Mouse (Mus musculus) neural tube, embryonic 15.5 days (tissue): ENCODE measurements around the gene Dpf3. TPM values are rescaled to one million over a fixed set of nuclear protein-coding genes. Genes with fewer than 3 reads are reported as not detected.
A peak's percentile ranks its signal among the peaks of the same experiment; 100 is the strongest.

Experiments used
- ATAC-seq: fragments of 200-750 bp; cut with Nextera tagmentation; 2 replicates; pipeline ENCODE4 v1.8.0; 2017; ENCODE audit warnings: mild to moderate bottlenecking, moderate TSS enrichment, moderate library complexity; ENCODE audit not compliant: low FRiP score
- H3K27ac ChIP-seq: fragments of 300-500 bp; sonication (generic); replicated peaks from 2 replicates; pipeline ENCODE4 v1.5.1; 2015; ENCODE audit warnings: mild to moderate bottlenecking, inconsistent platforms
- H3K27me3 ChIP-seq: fragments of 300-500 bp; sonication (generic); replicated peaks from 2 replicates; pipeline ENCODE4 v1.6.1; 2015; ENCODE audit warnings: inconsistent platforms
- H3K36me3 ChIP-seq: fragments of 300-500 bp; sonication (generic); 2 replicates; pipeline ENCODE4 v1.6.1; 2015; ENCODE audit warnings: inconsistent platforms
- H3K4me1 ChIP-seq: fragments of 300-500 bp; sonication (generic); 2 replicates; pipeline ENCODE4 v1.6.1; 2015; ENCODE audit warnings: inconsistent platforms
- H3K4me2 ChIP-seq: fragments of 300-500 bp; sonication (generic); 2 replicates; pipeline ENCODE4 v1.6.1; 2015; ENCODE audit warnings: inconsistent platforms, mild to moderate bottlenecking, moderate library complexity
- H3K4me3 ChIP-seq: fragments of 300-500 bp; sonication (generic); replicated peaks from 2 replicates; pipeline ENCODE4 v1.5.1; 2015; ENCODE audit warnings: mild to moderate bottlenecking, inconsistent platforms
- H3K9ac ChIP-seq: fragments of 300-500 bp; sonication (generic); replicated peaks from 2 replicates; pipeline ENCODE4 v1.6.1; 2015; ENCODE audit warnings: mild to moderate bottlenecking, inconsistent platforms
- H3K9me3 ChIP-seq: fragments of 300-500 bp; sonication (generic); replicated peaks from 2 replicates; pipeline ENCODE4 v1.6.1; 2016; ENCODE audit warnings: inconsistent platforms
- WGBS: fragments of 180-500 bp; shearing (Covaris S2); methylation state at CpG from one replicate; pipeline ENCODE4 v1.1.7; 2015; ENCODE audit warnings: mixed read lengths; 5-methylcytosine and 5-hydroxymethylcytosine counted together
- polyA plus RNA-seq: library from polyadenylated mRNA; unstranded; fragments of >200 nt; fragmentation: Nextera tagmentation; extraction: Ambion mirVana; gene quantifications from 2 replicates; pipeline ENCODE4 v1.2.1, GENCODE M21; 2015

Dpf3 gene
- polyA plus RNA-seq = 14.0 and 15.5 TPM in 2 replicates

GRCm38 (mm10) chr12:83487476-83487991 lies at the start of gene Dpf3:
TSS of gene Dpf3 (minus strand) at chr12:83487716.
- Histone ChIP-seq H3K9ac (peak within 1 kb of the TSS; percentile 77), H3K27me3 (no peaks in the 10 kb centered on the region), H3K36me3 (no peaks in the 10 kb centered on the region), H3K9me3 (no peaks in the 10 kb centered on the region), H3K4me3 (peak within 1 kb of the TSS; percentile 82), H3K27ac (peak within 1 kb of the TSS; percentile 86), H3K4me1 (peaks cover 31% of the 10 kb centered on the region), H3K4me2 (peak within 1 kb of the TSS; percentile 98)
- ATAC-seq = peak; percentile 92
- under 1% methylated on average over 31 of the region's 31 CpGs for WGBS

- Histone ChIP-seq H3K4me3 (no peak overlapping the region), H3K4me1 (peaks cover 5% of the 10 kb centered on the region), H3K36me3 (peaks cover 69% of the 10 kb centered on the region), H3K4me2 (no peak overlapping the region), H3K27ac (0 out of 2 replicates have a peak overlapping the region, but pooled peaks have one; percentile 7), H3K27me3 (no peaks in the 10 kb centered on the region), H3K9ac (no peak overlapping the region), H3K9me3 (no peaks in the 10 kb centered on the region)
- 29% methylated on average over 9 of the region's 9 CpGs for WGBS
- peak; percentile 52; the same call in 1 of the 2 replicates for ATAC-seq
Observed at GRCm38 (mm10) chr12:83536039-83536438, 48.5 kb upstream of the Dpf3 start.

GRCm38 (mm10) chr12:83535428-83535827 lies 47.9 kb upstream of the Dpf3 start:
- H3K9ac ChIP-seq = no peak overlapping the region
- H3K4me2 ChIP-seq = no peak overlapping the region
- H3K4me3 ChIP-seq = no peak overlapping the region
- no peak for ATAC-seq
- no peak overlapping the region for H3K27ac ChIP-seq
- H3K36me3 ChIP-seq = peaks cover 66% of the 10 kb centered on the region
- 88% methylated on average over 11 of the region's 11 CpGs for WGBS
- no peaks in the 10 kb centered on the region for H3K9me3 ChIP-seq
- H3K27me3 ChIP-seq = no peaks in the 10 kb centered on the region
- H3K4me1 ChIP-seq = peaks cover 5% of the 10 kb centered on the region

- Histone ChIP-seq H3K9me3 (no peaks in the 10 kb centered on the region), H3K36me3 (peaks cover 60% of the 10 kb centered on the region), H3K9ac (no peak overlapping the region), H3K4me2 (no peak overlapping the region), H3K27me3 (no peaks in the 10 kb centered on the region), H3K27ac (no peak overlapping the region), H3K4me1 (peaks cover 5% of the 10 kb centered on the region), H3K4me3 (no peak overlapping the region)
- 79% methylated on average over 3 of the region's 3 CpGs for WGBS
- no peak for ATAC-seq
Observed at GRCm38 (mm10) chr12:83534190-83534589, 46.7 kb upstream of the Dpf3 start.

GRCm38 (mm10) chr12:83532966-83533365 lies 45.5 kb upstream of the Dpf3 start:
- WGBS = 80% methylated on average over 3 of the region's 3 CpGs
- H3K4me1 ChIP-seq = peaks cover 5% of the 10 kb centered on the region
- H3K36me3 ChIP-seq = peaks cover 49% of the 10 kb centered on the region
- H3K27ac ChIP-seq = no peak overlapping the region
- H3K4me2 ChIP-seq = no peak overlapping the region
- no peaks in the 10 kb centered on the region for H3K27me3 ChIP-seq
- H3K9ac ChIP-seq = no peak overlapping the region
- no peak overlapping the region for H3K4me3 ChIP-seq
- no peak for ATAC-seq
- H3K9me3 ChIP-seq = no peaks in the 10 kb centered on the region

- H3K9ac ChIP-seq = no peak overlapping the region
- H3K27ac ChIP-seq = no peak overlapping the region
- 85% methylated on average over 6 of the region's 6 CpGs for WGBS
- peaks cover 5% of the 10 kb centered on the region for H3K4me1 ChIP-seq
- ATAC-seq = no peak
- H3K4me3 ChIP-seq = no peak overlapping the region
- no peaks in the 10 kb centered on the region for H3K9me3 ChIP-seq
- H3K27me3 ChIP-seq = no peaks in the 10 kb centered on the region
- H3K4me2 ChIP-seq = no peak overlapping the region
- peaks cover 46% of the 10 kb centered on the region for H3K36me3 ChIP-seq
Observed at GRCm38 (mm10) chr12:83531992-83532391, 44.5 kb upstream of the Dpf3 start.

GRCm38 (mm10) chr12:83528665-83529064 lies 41.1 kb upstream of the Dpf3 start:
- no peaks in the 10 kb centered on the region for H3K4me1 ChIP-seq
- ATAC-seq = no peak
- H3K9me3 ChIP-seq = no peaks in the 10 kb centered on the region
- H3K9ac ChIP-seq = no peak overlapping the region
- no peak overlapping the region for H3K27ac ChIP-seq
- no peak overlapping the region for H3K4me3 ChIP-seq
- H3K36me3 ChIP-seq = peaks cover 33% of the 10 kb centered on the region
- H3K27me3 ChIP-seq = no peaks in the 10 kb centered on the region
- H3K4me2 ChIP-seq = no peak overlapping the region
- WGBS = 93% methylated on average over 5 of the region's 5 CpGs

GRCm38 (mm10) chr12:83527816-83528215 lies 40.3 kb upstream of the Dpf3 start:
- H3K4me3 ChIP-seq = no peak overlapping the region
- no peak for ATAC-seq
- H3K4me1 ChIP-seq = peaks cover 6% of the 10 kb centered on the region; the same call in 1 of the 2 replicates
- no peak overlapping the region for H3K9ac ChIP-seq
- H3K36me3 ChIP-seq = peaks cover 29% of the 10 kb centered on the region
- no peak overlapping the region for H3K27ac ChIP-seq
- no peaks in the 10 kb centered on the region for H3K9me3 ChIP-seq
- H3K27me3 ChIP-seq = no peaks in the 10 kb centered on the region
- no peak overlapping the region for H3K4me2 ChIP-seq
- 42% methylated on average over 6 of the region's 6 CpGs for WGBS

GRCm38 (mm10) chr12:83525822-83526544 lies 38.5 kb upstream of the Dpf3 start:
- H3K4me1 ChIP-seq = peaks cover 23% of the 10 kb centered on the region
- H3K36me3 ChIP-seq = peaks cover 12% of the 10 kb centered on the region; the same call in 1 of the 2 replicates
- no peak for ATAC-seq
- no peaks in the 10 kb centered on the region for H3K27me3 ChIP-seq
- no peak overlapping the region for H3K4me2 ChIP-seq
- 87% methylated on average over 18 of the region's 18 CpGs for WGBS
- H3K4me3 ChIP-seq = no peak overlapping the region
- H3K9me3 ChIP-seq = no peaks in the 10 kb centered on the region
- no peak overlapping the region for H3K9ac ChIP-seq
- H3K27ac ChIP-seq = no peak overlapping the region

- H3K27ac ChIP-seq = no peak overlapping the region
- no peak overlapping the region for H3K4me3 ChIP-seq
- no peak overlapping the region for H3K4me2 ChIP-seq
- H3K4me1 ChIP-seq = peaks cover 29% of the 10 kb centered on the region
- no peak for ATAC-seq
- H3K9ac ChIP-seq = no peak overlapping the region
- 0 out of 2 replicates have a peak, but pooled peaks cover 4% of the 10 kb centered on the region for H3K36me3 ChIP-seq
- 77% methylated on average over 5 of the region's 5 CpGs for WGBS
- no peaks in the 10 kb centered on the region for H3K27me3 ChIP-seq
- no peaks in the 10 kb centered on the region for H3K9me3 ChIP-seq
Observed at GRCm38 (mm10) chr12:83524329-83524728, 36.8 kb upstream of the Dpf3 start.

GRCm38 (mm10) chr12:83523892-83524291 lies 36.4 kb upstream of the Dpf3 start:
- no peak for ATAC-seq
- H3K9ac ChIP-seq = no peak overlapping the region
- H3K4me3 ChIP-seq = no peak overlapping the region
- H3K27ac ChIP-seq = no peak overlapping the region
- peaks cover 29% of the 10 kb centered on the region for H3K4me1 ChIP-seq
- 0 out of 2 replicates have a peak, but pooled peaks cover 4% of the 10 kb centered on the region for H3K36me3 ChIP-seq
- no peaks in the 10 kb centered on the region for H3K27me3 ChIP-seq
- WGBS = 88% methylated on average over 4 of the region's 4 CpGs
- no peak overlapping the region for H3K4me2 ChIP-seq
- H3K9me3 ChIP-seq = no peaks in the 10 kb centered on the region

- H3K4me1 ChIP-seq = peaks cover 29% of the 10 kb centered on the region
- no peaks in the 10 kb centered on the region for H3K9me3 ChIP-seq
- H3K36me3 ChIP-seq = 0 out of 2 replicates have a peak, but pooled peaks cover 4% of the 10 kb centered on the region
- H3K27ac ChIP-seq = no peak overlapping the region
- WGBS = 79% methylated on average over 6 of the region's 6 CpGs
- ATAC-seq = no peak
- no peak overlapping the region for H3K4me2 ChIP-seq
- H3K4me3 ChIP-seq = no peak overlapping the region
- no peaks in the 10 kb centered on the region for H3K27me3 ChIP-seq
- H3K9ac ChIP-seq = no peak overlapping the region
Observed at GRCm38 (mm10) chr12:83523056-83523455, 35.5 kb upstream of the Dpf3 start.
